Mouse (Mus musculus) liver, postnatal 0 days (tissue): ENCODE results near the gene Ephx3.

ENCODE experiments used
- CTCF ChIP-seq: sonication (generic); IDR thresholded peaks from 2 replicates; pipeline ENCODE4 v1.5.1; 2016; ENCODE audit warnings: antibody characterized with exemption, low read depth
- EP300 ChIP-seq: IDR thresholded peaks from 2 replicates; pipeline ENCODE4 v1.6.1; 2016; ENCODE audit warnings: antibody characterized with exemption, low read depth, mild to moderate bottlenecking

- TF ChIP-seq CTCF (no peak), EP300 (no peak)
Measured at GRCm38 (mm10) chr17:32209144-32209543, 19.8 kb upstream of the Ephx3 start.
